Mouse (Mus musculus) limb, embryonic 14.5 days (tissue): ENCODE results near the gene Tmem131. TPM values are rescaled to one million over a fixed set of nuclear protein-coding genes. Genes with fewer than 3 reads are reported as not detected.

Experiments used
- ATAC-seq: fragments of 200-750 bp; cut with Nextera tagmentation; 2 replicates; pipeline ENCODE4 v1.8.0; 2017; ENCODE audit warnings: low read depth, moderate number of reproducible peaks, moderate TSS enrichment; ENCODE audit not compliant: low FRiP score
- DNase-seq: peaks from one replicate; pipeline ENCODE4 v3.0.0-alpha.2; 2015; ENCODE audit warnings: low spot score
- H3K27ac ChIP-seq: fragments of 300-500 bp; sonication (generic); replicated peaks from 2 replicates; pipeline ENCODE4 v1.5.1; 2014; ENCODE audit warnings: low read depth, mild to moderate bottlenecking, low read length, moderate library complexity, mixed read lengths
- H3K27me3 ChIP-seq: fragments of 300-500 bp; sonication (generic); 2 replicates; pipeline ENCODE4 v1.6.1; 2014; ENCODE audit warnings: low read length, mixed read lengths; ENCODE audit not compliant: control insufficient read depth, insufficient read depth
- H3K36me3 ChIP-seq: fragments of 300-500 bp; sonication (generic); 2 replicates; pipeline ENCODE4 v1.6.1; 2014; ENCODE audit warnings: mild to moderate bottlenecking, low read length, moderate library complexity, mixed read lengths; ENCODE audit not compliant: control insufficient read depth, insufficient read depth
- H3K4me1 ChIP-seq: fragments of 300-500 bp; sonication (generic); 2 replicates; pipeline ENCODE4 v1.6.1; 2014; ENCODE audit warnings: antibody characterized with exemption, low read length, mixed read lengths; ENCODE audit not compliant: control insufficient read depth, insufficient read depth
- H3K4me2 ChIP-seq: fragments of 300-500 bp; sonication (generic); replicated peaks from 2 replicates; pipeline ENCODE4 v1.6.1; 2014; ENCODE audit warnings: low read depth, mild to moderate bottlenecking, low read length, moderate library complexity; ENCODE audit not compliant: severe bottlenecking
- H3K4me3 ChIP-seq: fragments of 300-500 bp; sonication (generic); replicated peaks from 2 replicates; pipeline ENCODE4 v1.5.1; 2014; ENCODE audit warnings: low read length
- H3K9ac ChIP-seq: fragments of 300-500 bp; sonication (generic); 2 replicates; pipeline ENCODE4 v1.6.1; 2014; ENCODE audit warnings: mild to moderate bottlenecking, low read depth, low read length, moderate library complexity; ENCODE audit not compliant: severe bottlenecking
- H3K9me3 ChIP-seq: fragments of 300-500 bp; sonication (generic); 2 replicates; pipeline ENCODE4 v1.6.1; 2016; ENCODE audit warnings: low read length; ENCODE audit not compliant: control insufficient read depth
- POLR2A ChIP-seq: fragments of 200-500 bp; IDR thresholded peaks from 2 replicates; pipeline ENCODE4 v1.8.0; 2012; ENCODE audit warnings: inconsistent platforms, mild to moderate bottlenecking, moderate library complexity, borderline replicate concordance; ENCODE audit not compliant: insufficient read depth, insufficient read length; ENCODE audit errors: extremely low read depth
- WGBS: fragments of 180-500 bp; shearing (Covaris S2); extraction: QIAGEN DNeasy Blood & Tissue Kit; methylation state at CpG from one replicate; pipeline ENCODE4 v1.1.7; 2014; 5-methylcytosine and 5-hydroxymethylcytosine counted together
- polyA plus RNA-seq, 2 experiments: library from polyadenylated mRNA; depleted of rRNA in 1 of 2; stranded (reverse) in 1 of 2; unstranded in 1 of 2; fragments of >200 nt; fragmentation: Nextera tagmentation in 1 of 2; extraction: Ambion mirVana in 1 of 2; gene quantifications; 2 replicates each; pipeline versions ENCODE4 v1.2.1 to v1.2.3; 2012 to 2014

The Tmem131 gene
- polyA plus RNA-seq, 2 experiments, result 22.5 to 42.3 TPM

GRCm38 (mm10) chr1:36782476-36782875 is 161.0 kb downstream of the Tmem131 start:
- ATAC-seq (no peak), DNase-seq (no peak)
- Histone ChIP-seq H3K9ac (no peak overlapping the region), H3K4me2 (no peak overlapping the region), H3K4me3 (no peak overlapping the region), H3K27me3 (no peaks in the 10 kb centered on the region), H3K27ac (no peak overlapping the region), H3K4me1 (no peaks in the 10 kb centered on the region), H3K9me3 (no peaks in the 10 kb centered on the region), H3K36me3 (no peaks in the 10 kb centered on the region)
- TF ChIP-seq POLR2A, result no peak
- WGBS, result 79% methylated on average over 11 of the region's 11 CpGs

DNA sequence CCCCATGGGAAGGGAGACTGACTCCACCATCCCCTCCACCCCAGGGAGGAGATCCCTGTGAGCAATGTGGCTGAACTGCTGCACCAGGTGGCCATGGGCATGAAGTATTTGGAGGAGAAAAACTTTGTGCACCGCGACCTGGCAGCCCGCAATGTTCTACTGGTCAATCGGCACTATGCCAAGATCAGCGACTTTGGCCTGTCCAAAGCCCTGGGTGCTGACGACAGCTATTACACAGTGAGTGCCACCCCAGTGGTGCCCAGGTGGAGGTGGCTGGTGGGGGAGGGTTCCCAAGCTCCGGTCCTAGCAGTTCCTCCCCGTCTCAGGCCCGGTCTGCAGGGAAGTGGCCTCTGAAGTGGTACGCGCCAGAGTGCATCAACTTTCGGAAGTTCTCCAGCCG is 162.7 kb downstream of the Tmem131 start:
- H3K36me3 ChIP-seq, result no peaks in the 10 kb centered on the region
- DNase-seq (no peak), ATAC-seq (no peak)
- H3K4me2 ChIP-seq, result no peak overlapping the region
- WGBS, result 90% methylated on average over 13 of the region's 13 CpGs
- H3K4me1 ChIP-seq, result no peaks in the 10 kb centered on the region
- no peak overlapping the region for H3K4me3 ChIP-seq
- H3K27me3 ChIP-seq, result no peaks in the 10 kb centered on the region
- H3K9ac ChIP-seq, result no peak overlapping the region
- no peak overlapping the region for H3K27ac ChIP-seq
- H3K9me3 ChIP-seq, result no peaks in the 10 kb centered on the region
- no peak for TF ChIP-seq POLR2A

DNA sequence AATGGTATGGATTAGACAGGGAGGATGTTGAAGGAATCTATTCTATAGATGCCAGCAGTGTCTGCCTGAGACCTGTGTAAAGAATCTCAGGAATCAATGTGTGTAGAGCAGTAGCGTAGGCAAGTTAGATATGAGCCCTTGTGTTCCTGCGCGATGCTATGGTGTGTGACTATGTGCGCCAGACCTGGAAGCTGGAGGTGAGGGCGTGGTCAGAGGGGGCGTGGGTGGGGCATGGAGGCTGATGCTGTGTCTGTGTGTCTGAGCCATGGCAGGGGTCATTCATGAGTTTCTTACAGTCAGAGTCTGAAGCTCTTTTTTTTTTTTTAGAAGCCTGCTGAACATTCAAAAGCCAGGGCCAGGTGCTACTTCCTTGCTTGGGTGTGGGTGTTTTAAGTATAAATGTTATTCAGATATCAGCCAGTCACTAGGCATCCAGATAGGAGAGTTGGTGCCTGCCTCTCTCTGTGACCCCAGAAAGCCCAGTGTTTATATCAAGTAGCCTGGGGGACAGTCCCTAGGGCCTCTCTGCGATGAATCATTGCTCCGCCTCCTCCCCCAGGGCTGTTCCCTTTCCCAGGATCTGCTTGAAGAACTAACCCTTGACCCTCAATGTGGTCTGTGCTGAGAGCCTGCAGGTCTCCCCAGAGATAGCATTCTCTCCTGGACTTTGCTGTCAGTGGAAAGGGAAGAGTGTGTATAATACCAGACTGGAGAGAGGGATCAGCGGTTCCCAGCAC is 171.1 kb downstream of the Tmem131 start:
- TF ChIP-seq POLR2A, result no peak

GRCm38 (mm10) chr1:36770998-36771397 is 172.5 kb downstream of the Tmem131 start:
- peaks cover 9% of the 10 kb centered on the region; the same call in 1 of the 2 replicates for H3K27me3 ChIP-seq
- H3K36me3 ChIP-seq, result no peaks in the 10 kb centered on the region
- no peak overlapping the region for H3K9ac ChIP-seq
- H3K4me3 ChIP-seq, result peak overlapping the region; percentile 27
- no peak for ATAC-seq
- WGBS, result 15% methylated on average over 27 of the region's 27 CpGs
- no peaks in the 10 kb centered on the region for H3K4me1 ChIP-seq
- H3K27ac ChIP-seq, result no peak overlapping the region
- DNase-seq, result no peak
- no peak for TF ChIP-seq POLR2A
- no peaks in the 10 kb centered on the region for H3K9me3 ChIP-seq
- H3K4me2 ChIP-seq, result peak overlapping the region; percentile 52

More for the DNA sequence above, 171.1 kb downstream of the Tmem131 start:
- Histone ChIP-seq H3K27ac (no peak overlapping the region), H3K36me3 (no peaks in the 10 kb centered on the region), H3K4me3 (no peak overlapping the region), H3K9me3 (no peaks in the 10 kb centered on the region), H3K27me3 (peaks cover 9% of the 10 kb centered on the region; the same call in 1 of the 2 replicates), H3K9ac (no peak overlapping the region), H3K4me2 (no peak overlapping the region), H3K4me1 (no peaks in the 10 kb centered on the region)
- 85% methylated on average over 9 of the region's 9 CpGs for WGBS
- DNase-seq (no peak), ATAC-seq (no peak)

DNA sequence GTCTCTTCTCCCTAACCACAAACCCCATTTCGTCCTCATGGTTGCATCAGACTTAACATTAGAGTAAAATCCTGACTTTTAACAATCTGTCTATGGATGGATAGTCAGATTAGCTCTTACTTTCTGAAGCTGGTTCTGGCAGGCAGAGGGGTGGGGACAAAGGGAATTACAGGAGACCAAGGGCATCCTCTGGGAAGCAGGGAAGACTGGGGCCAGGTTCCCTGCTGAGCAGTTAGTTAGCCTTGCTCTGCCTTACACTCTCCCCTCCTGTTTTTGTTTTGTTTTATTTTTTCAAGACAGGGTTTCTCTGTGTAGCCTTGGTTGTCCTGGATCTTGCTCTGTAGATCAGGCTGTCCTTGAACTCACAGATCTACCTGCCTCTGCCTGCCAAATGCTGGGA is 173.5 kb downstream of the Tmem131 start:
- Histone ChIP-seq H3K4me3 (no peak overlapping the region), H3K9ac (no peak overlapping the region), H3K27me3 (peaks cover 9% of the 10 kb centered on the region; the same call in 1 of the 2 replicates), H3K27ac (no peak overlapping the region), H3K9me3 (no peaks in the 10 kb centered on the region), H3K4me1 (no peaks in the 10 kb centered on the region), H3K36me3 (no peaks in the 10 kb centered on the region), H3K4me2 (no peak overlapping the region)
- DNase-seq (no peak), ATAC-seq (no peak)
- 83% methylated on average over 1 of the region's 1 CpGs for WGBS
- TF ChIP-seq POLR2A, result no peak
